Mouse (Mus musculus): ENCODE results near the gene Tmem53.

GRCm38 (mm10) chr4:117297819-117298218 lies 46.1 kb downstream of the Tmem53 start:
- TF ChIP-seq HCFC1 (IDR thresholded peaks at IDR 0.05; ENCODE audit: borderline replicate concordance, insufficient read depth, low read length) (no peak), ZC3H11A (IDR thresholded peaks at IDR 0.05; ENCODE audit: borderline replicate concordance, low read depth, low read length) (no peak), ZNF384 (IDR thresholded peaks at IDR 0.05; ENCODE audit: low read depth, low read length) (no peak), CHD2 (IDR thresholded peaks at IDR 0.05; ENCODE audit: low read depth, low read length) (no peak), MAFK (IDR thresholded peaks at IDR 0.05; ENCODE audit: insufficient read depth, low read depth, low read length) (no peak)

Measured in ES-E14 (cell line).